Mouse (Mus musculus) stomach, embryonic 15.5 days (tissue): ENCODE results near the gene Zbtb20. TPM values are rescaled to one million over a fixed set of nuclear protein-coding genes. Genes with fewer than 3 reads are reported as not detected.

Experiments used
- ATAC-seq: fragments of 200-750 bp; cut with Nextera tagmentation; 2 replicates; pipeline ENCODE4 v1.8.0; 2017; ENCODE audit warnings: low read depth, moderate number of reproducible peaks, moderate TSS enrichment; ENCODE audit not compliant: insufficient read depth, low FRiP score
- H3K27ac ChIP-seq: fragments of 300-500 bp; sonication (generic); 2 replicates; pipeline ENCODE4 v1.5.1; 2015; ENCODE audit warnings: mild to moderate bottlenecking, inconsistent platforms
- H3K27me3 ChIP-seq: fragments of 300-500 bp; sonication (generic); replicated peaks from 2 replicates; pipeline ENCODE4 v1.6.1; 2015; ENCODE audit warnings: inconsistent platforms
- H3K36me3 ChIP-seq: fragments of 300-500 bp; sonication (generic); 2 replicates; pipeline ENCODE4 v1.6.1; 2015; ENCODE audit warnings: inconsistent platforms
- H3K4me1 ChIP-seq: fragments of 300-500 bp; sonication (generic); 2 replicates; pipeline ENCODE4 v1.6.1; 2015; ENCODE audit warnings: inconsistent platforms
- H3K4me2 ChIP-seq: fragments of 300-500 bp; sonication (generic); 2 replicates; pipeline ENCODE4 v1.6.1; 2015; ENCODE audit warnings: mild to moderate bottlenecking, inconsistent platforms
- H3K4me3 ChIP-seq: fragments of 300-500 bp; sonication (generic); replicated peaks from 2 replicates; pipeline ENCODE4 v1.5.1; 2015; ENCODE audit warnings: inconsistent platforms
- H3K9ac ChIP-seq: fragments of 300-500 bp; sonication (generic); 2 replicates; pipeline ENCODE4 v1.6.1; 2015; ENCODE audit warnings: inconsistent platforms
- H3K9me3 ChIP-seq: fragments of 300-500 bp; sonication (generic); 2 replicates; pipeline ENCODE4 v1.6.1; 2016; ENCODE audit warnings: inconsistent platforms
- WGBS: fragments of 180-500 bp; shearing (Covaris S2); methylation state at CpG from one replicate; pipeline ENCODE4 v1.1.7; 2015; 5-methylcytosine and 5-hydroxymethylcytosine counted together
- polyA plus RNA-seq: library from polyadenylated mRNA; unstranded; fragments of >200 nt; fragmentation: Nextera tagmentation; extraction: Ambion mirVana; gene quantifications from 2 replicates; pipeline ENCODE4 v1.2.1, GENCODE M21; 2015

Zbtb20 gene
- polyA plus RNA-seq, 1 experiment from 2014 or later: 23.4 TPM

GRCm38 (mm10) chr16:43362651-43363300 lies 487.1 kb downstream of the Zbtb20 start:
- peak overlapping the region; percentile 84; the same call in 1 of the 2 replicates for H3K27ac ChIP-seq
- WGBS: 56% methylated on average over 9 of the region's 9 CpGs
- no peak; the same call in 1 of the 2 replicates for ATAC-seq
- H3K4me3 ChIP-seq: no peak overlapping the region
- no peaks in the 10 kb centered on the region for H3K9me3 ChIP-seq
- H3K36me3 ChIP-seq: no peaks in the 10 kb centered on the region
- peak overlapping the region; percentile 35; the same call in 1 of the 2 replicates for H3K4me2 ChIP-seq
- peaks cover 16% of the 10 kb centered on the region for H3K4me1 ChIP-seq
- H3K27me3 ChIP-seq: no peaks in the 10 kb centered on the region
- H3K9ac ChIP-seq: no peak overlapping the region

- peak overlapping the region; percentile 35; the same call in 1 of the 2 replicates for H3K4me2 ChIP-seq
- no peak for ATAC-seq
- WGBS: 40% methylated on average over 6 of the region's 6 CpGs
- no peak overlapping the region for H3K4me3 ChIP-seq
- H3K9me3 ChIP-seq: no peaks in the 10 kb centered on the region
- H3K27ac ChIP-seq: peak overlapping the region; percentile 84; the same call in 1 of the 2 replicates
- peaks cover 16% of the 10 kb centered on the region for H3K4me1 ChIP-seq
- no peaks in the 10 kb centered on the region for H3K36me3 ChIP-seq
- no peaks in the 10 kb centered on the region for H3K27me3 ChIP-seq
- H3K9ac ChIP-seq: no peak overlapping the region
Measured at GRCm38 (mm10) chr16:43363316-43363715, 487.6 kb downstream of the Zbtb20 start.

GRCm38 (mm10) chr16:43363751-43364515 lies 488.3 kb downstream of the Zbtb20 start:
- Histone ChIP-seq H3K9me3 (no peaks in the 10 kb centered on the region), H3K4me1 (peaks cover 16% of the 10 kb centered on the region), H3K4me3 (no peak overlapping the region), H3K27me3 (no peaks in the 10 kb centered on the region), H3K4me2 (peak overlapping the region; percentile 35; the same call in 1 of the 2 replicates), H3K9ac (no peak overlapping the region), H3K36me3 (no peaks in the 10 kb centered on the region), H3K27ac (peak overlapping the region; percentile 84)
- ATAC-seq: peak; percentile 76
- WGBS: 14% methylated on average over 7 of the region's 7 CpGs

- Histone ChIP-seq H3K4me2 (no peak overlapping the region), H3K27ac (peak overlapping the region; percentile 84; the same call in 1 of the 2 replicates), H3K9ac (no peak overlapping the region), H3K9me3 (no peaks in the 10 kb centered on the region), H3K36me3 (no peaks in the 10 kb centered on the region), H3K4me1 (peaks cover 16% of the 10 kb centered on the region), H3K27me3 (no peaks in the 10 kb centered on the region), H3K4me3 (no peak overlapping the region)
- no peak for ATAC-seq
- 71% methylated on average over 6 of the region's 6 CpGs for WGBS
Measured at GRCm38 (mm10) chr16:43364516-43364910, 488.8 kb downstream of the Zbtb20 start.

GRCm38 (mm10) chr16:43365277-43365676 lies 489.6 kb downstream of the Zbtb20 start:
- WGBS: 86% methylated on average over 3 of the region's 3 CpGs
- Histone ChIP-seq H3K36me3 (no peaks in the 10 kb centered on the region), H3K4me2 (no peak overlapping the region)

GRCm38 (mm10) chr16:43370496-43371020 lies 494.9 kb downstream of the Zbtb20 start:
- H3K9me3 ChIP-seq: no peaks in the 10 kb centered on the region
- H3K4me3 ChIP-seq: no peak overlapping the region
- 73% methylated on average over 3 of the region's 3 CpGs for WGBS
- no peaks in the 10 kb centered on the region for H3K27me3 ChIP-seq
- H3K4me1 ChIP-seq: no peaks in the 10 kb centered on the region
- no peak overlapping the region for H3K27ac ChIP-seq
- H3K9ac ChIP-seq: no peak overlapping the region
- no peak overlapping the region for H3K4me2 ChIP-seq
- no peaks in the 10 kb centered on the region for H3K36me3 ChIP-seq
- no peak for ATAC-seq

More at GRCm38 (mm10) chr16:43365277-43365676, 489.6 kb downstream of the Zbtb20 start:
- Histone ChIP-seq H3K9me3 (no peaks in the 10 kb centered on the region), H3K9ac (no peak overlapping the region), H3K27ac (no peak overlapping the region), H3K4me3 (no peak overlapping the region), H3K27me3 (no peaks in the 10 kb centered on the region), H3K4me1 (peaks cover 16% of the 10 kb centered on the region)
- ATAC-seq: no peak

- no peaks in the 10 kb centered on the region for H3K36me3 ChIP-seq
- H3K27me3 ChIP-seq: no peaks in the 10 kb centered on the region
- H3K4me2 ChIP-seq: no peak overlapping the region
Measured at GRCm38 (mm10) chr16:43376782-43377181, 501.1 kb downstream of the Zbtb20 start.

GRCm38 (mm10) chr16:43379351-43380325 lies 504.0 kb downstream of the Zbtb20 start:
- 75% methylated on average over 7 of the region's 7 CpGs for WGBS
- Histone ChIP-seq H3K27ac (no peak overlapping the region), H3K9me3 (no peaks in the 10 kb centered on the region), H3K36me3 (no peaks in the 10 kb centered on the region), H3K4me1 (no peaks in the 10 kb centered on the region), H3K27me3 (no peaks in the 10 kb centered on the region), H3K4me2 (no peak overlapping the region), H3K9ac (no peak overlapping the region), H3K4me3 (no peak overlapping the region)
- ATAC-seq: no peak

More at GRCm38 (mm10) chr16:43376782-43377181, 501.1 kb downstream of the Zbtb20 start:
- no peak for ATAC-seq
- H3K4me1 ChIP-seq: no peaks in the 10 kb centered on the region
- no peaks in the 10 kb centered on the region for H3K9me3 ChIP-seq
- no peak overlapping the region for H3K27ac ChIP-seq
- H3K4me3 ChIP-seq: no peak overlapping the region
- no peak overlapping the region for H3K9ac ChIP-seq
- 64% methylated on average over 6 of the region's 6 CpGs for WGBS

GRCm38 (mm10) chr16:43381183-43381582 lies 505.5 kb downstream of the Zbtb20 start:
- Histone ChIP-seq H3K9me3 (no peaks in the 10 kb centered on the region), H3K4me1 (no peaks in the 10 kb centered on the region), H3K36me3 (no peaks in the 10 kb centered on the region), H3K4me3 (no peak overlapping the region), H3K27me3 (no peaks in the 10 kb centered on the region), H3K4me2 (no peak overlapping the region), H3K9ac (no peak overlapping the region), H3K27ac (no peak overlapping the region)
- ATAC-seq: no peak
- 77% methylated on average over 2 of the region's 2 CpGs for WGBS

GRCm38 (mm10) chr16:43383149-43383740 lies 507.6 kb downstream of the Zbtb20 start:
- WGBS: 78% methylated on average over 7 of the region's 7 CpGs
- Histone ChIP-seq H3K9me3 (no peaks in the 10 kb centered on the region), H3K36me3 (no peaks in the 10 kb centered on the region), H3K27ac (no peak overlapping the region), H3K9ac (no peak overlapping the region), H3K4me2 (no peak overlapping the region), H3K27me3 (no peaks in the 10 kb centered on the region), H3K4me1 (no peaks in the 10 kb centered on the region), H3K4me3 (no peak overlapping the region)
- ATAC-seq: no peak
